In the genomic region with DNA sequence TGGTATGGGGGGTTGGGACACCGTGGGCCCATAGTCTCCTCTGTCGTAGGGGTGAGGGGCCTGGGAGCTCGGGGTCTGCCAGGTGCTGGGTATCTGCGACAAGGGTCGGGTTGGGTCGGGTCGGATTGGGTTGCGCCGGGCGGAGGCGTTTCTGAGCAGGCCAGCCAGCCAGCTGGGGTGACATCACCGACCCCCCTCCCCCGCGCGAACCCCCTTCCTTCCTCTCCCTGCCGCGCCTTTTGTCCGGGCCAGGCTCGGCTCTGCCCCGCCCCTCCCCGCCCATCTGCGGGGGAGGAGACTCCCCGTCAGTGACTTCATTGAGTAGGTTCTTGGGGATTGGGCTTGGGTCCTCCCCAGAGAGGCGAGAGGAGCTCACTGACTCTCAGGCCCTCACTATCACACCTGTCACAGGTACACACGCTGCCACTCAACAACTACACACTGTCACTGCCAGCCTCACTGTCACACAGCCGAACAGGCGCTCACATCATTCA, we compare ENCODE assay signal across 8 mouse cellular contexts. TPM values are rescaled to one million over a fixed set of nuclear protein-coding genes. Genes with fewer than 3 reads are reported as not detected.
A peak's percentile ranks its signal among the peaks of the same experiment; 100 is the strongest.
DNase-seq lines count a peak whose midpoint lies in the region; ATAC-seq and TF ChIP-seq lines count a peak whose summit lies in the region.

No protein-coding gene starts in this region.

- peak overlapping the region; percentile 98 for H3K27ac ChIP-seq in hindbrain, embryonic 14.5 days
- H3K27ac ChIP-seq in left cerebral cortex, adult 2 months, result peak overlapping the region; percentile 98

- H3K9ac ChIP-seq in hindbrain, embryonic 14.5 days, result peak overlapping the region; percentile 98

- DNase-seq in NIH3T3 (ENCODE audit: low read depth), result peak; percentile 87
- peak; percentile 76 for DNase-seq in cerebellum, adult 8-10 months
- peak; percentile 72 to 78 for DNase-seq in frontal cortex, postnatal 25 days (ENCODE audit: low spot score in 2 of 2)
- DNase-seq in hindbrain, embryonic 14.5 days (ENCODE audit: low spot score), result peak; percentile 79
- peak; percentile 89 to 90 for DNase-seq in left cerebral cortex, adult 2 months (ENCODE audit: extremely low spot score in 1 of 2, low spot score in 2 of 2)
- DNase-seq in right cerebral cortex, adult 2 months (ENCODE audit: low spot score in 2 of 2), result peak; percentile 87 to 90
- DNase-seq in urinary bladder, postnatal 4 days (ENCODE audit: low spot score in 2 of 2), result peak; percentile 80 to 89

- peak overlapping the region; percentile 85 for H3K4me3 ChIP-seq in hindbrain, embryonic 14.5 days (replicated peaks; ENCODE audit: low read length)
- peak overlapping the region; percentile 64 for H3K4me3 ChIP-seq in left cerebral cortex, adult 2 months

- H3K27me3 ChIP-seq in hindbrain, embryonic 14.5 days (ENCODE audit: control insufficient read depth, insufficient read depth, low read length), result no peaks in the 10 kb centered on the region

- no peak for TF ChIP-seq CTCF in left cerebral cortex, adult 2 months (IDR thresholded peaks at IDR 0.05)

- no peaks in the 10 kb centered on the region for H3K9me3 ChIP-seq in hindbrain, embryonic 14.5 days (ENCODE audit: control insufficient read depth, low read length)

- peak overlapping the region; percentile 91 for H3K4me2 ChIP-seq in hindbrain, embryonic 14.5 days (replicated peaks)

- intact Hi-C loops in left cerebral cortex, adult 2 months (cut with DNase I), result loop anchor here (1.0 kb wide), 1 partner anchor 33 kb away; no protein-coding TSS in a partner anchor

- peaks cover 17% of the 10 kb centered on the region for H3K36me3 ChIP-seq in hindbrain, embryonic 14.5 days (replicated peaks; ENCODE audit: control insufficient read depth, insufficient read depth)

- WGBS in hindbrain, embryonic 14.5 days, result 1% methylated on average over 19 of the region's 27 CpGs

- H3K4me1 ChIP-seq in hindbrain, embryonic 14.5 days (replicated peaks; ENCODE audit: control insufficient read depth, insufficient read depth, low read length), result peaks cover 73% of the 10 kb centered on the region

- ATAC-seq in hindbrain, embryonic 14.5 days (ENCODE audit: low FRiP score), result peak; percentile 57
- peak; percentile 59 for ATAC-seq in megakaryocyte, adult 5-6 weeks (ENCODE audit: poor library complexity, severe bottlenecking)

RNA-seq across cellular contexts. Expression of a gene that starts 0.5 kb away (rescaled TPM):
- 38.5 and 42.0 TPM in 2 replicates for polyA plus RNA-seq in hindbrain, embryonic 14.5 days (2014; fragmentation: Nextera tagmentation; extraction: Ambion mirVana)
- 100 to 1,000 TPM; 216 to 338 TPM for total RNA-seq in left cerebral cortex, adult 2 months (2021)
- total RNA-seq in megakaryocyte, adult 5-6 weeks (2015), result 5.4 and 6.0 TPM in 2 replicates
- total RNA-seq in megakaryocyte, adult 5-6 weeks (2017), result 2.6 and 6.3 TPM in 2 replicates

RNA-seq across cellular contexts. Expression of a gene that starts 19.3 kb away (rescaled TPM):
- polyA plus RNA-seq in hindbrain, embryonic 14.5 days (2014; fragmentation: Nextera tagmentation; extraction: Ambion mirVana), result 0.63 and 0.71 TPM in 2 replicates
- not detected for total RNA-seq in left cerebral cortex, adult 2 months (2021)
- not detected in 2 replicates for total RNA-seq in megakaryocyte, adult 5-6 weeks (2015)
- total RNA-seq in megakaryocyte, adult 5-6 weeks (2017), result not detected in 2 replicates

RNA-seq across cellular contexts. Expression of a gene that starts 33.7 kb away (rescaled TPM):
- 43.5 and 47.8 TPM in 2 replicates for polyA plus RNA-seq in hindbrain, embryonic 14.5 days (2014; fragmentation: Nextera tagmentation; extraction: Ambion mirVana)
- total RNA-seq in left cerebral cortex, adult 2 months (2021), result 100 to 1,000 TPM; 359 to 380 TPM
- total RNA-seq in megakaryocyte, adult 5-6 weeks (2015), result not detected in 2 replicates
- under 0.01 TPM in 1 of 2 replicates, not detected in the other for total RNA-seq in megakaryocyte, adult 5-6 weeks (2017)

RNA-seq across cellular contexts. Expression of a gene that starts 50.2 kb away (rescaled TPM):
- 470 and 518 TPM in 2 replicates for polyA plus RNA-seq in hindbrain, embryonic 14.5 days (2014; fragmentation: Nextera tagmentation; extraction: Ambion mirVana)
- 100 to 1,000 TPM; 179 to 186 TPM for total RNA-seq in left cerebral cortex, adult 2 months (2021)
- total RNA-seq in megakaryocyte, adult 5-6 weeks (2015), result 81.5 and 86.4 TPM in 2 replicates
- total RNA-seq in megakaryocyte, adult 5-6 weeks (2017), result 154 and 165 TPM in 2 replicates

Comparison
In these comparisons a context has a peak if more than half of its experiments do, and no peak if none do; other contexts are left out.
1. Peak in every context shown above with its lines: DNase-seq, ATAC-seq, H3K4me3 ChIP-seq and H3K27ac ChIP-seq.
2. RNA of a gene that starts 0.5 kb away (total RNA-seq): 216 to 338 TPM in left cerebral cortex, adult 2 months; 2.6 to 6.3 TPM in megakaryocyte, adult 5-6 weeks; every median in the first group is over 10 times any median in the second.
3. RNA of a gene that starts 33.7 kb away (total RNA-seq): 359 to 380 TPM in left cerebral cortex, adult 2 months; under 0.01 TPM in megakaryocyte, adult 5-6 weeks; every median in the first group is over 100 times any median in the second.